Mouse (Mus musculus): ENCODE data around the gene Epb41. TPM values are rescaled to one million over a fixed set of nuclear protein-coding genes. Genes with fewer than 3 reads are reported as not detected.

The Epb41 gene
- polyA plus RNA-seq, 1 experiment from 2014 or later: 227 TPM

GRCm38 (mm10) chr4:132072156-132072555 is 3.0 kb downstream of the Epb41 start:
- 82% methylated on average over 3 of the region's 3 CpGs for WGBS
- H3K4me1 ChIP-seq: peaks cover 31% of the 10 kb centered on the region
- no peaks in the 10 kb centered on the region for H3K36me3 ChIP-seq
- no peaks in the 10 kb centered on the region for H3K9me3 ChIP-seq
- no peak overlapping the region for H3K9ac ChIP-seq (replicated peaks)
- H3K4me2 ChIP-seq (replicated peaks): no peak overlapping the region
- no peak overlapping the region for H3K27ac ChIP-seq (replicated peaks)
- ATAC-seq (ENCODE audit: low FRiP score, low read depth): no peak
- no peak overlapping the region for H3K4me3 ChIP-seq
- peaks cover 59% of the 10 kb centered on the region for H3K27me3 ChIP-seq

- H3K36me3 ChIP-seq: no peaks in the 10 kb centered on the region
- no peak for ATAC-seq (ENCODE audit: low FRiP score, low read depth)
- H3K27me3 ChIP-seq: peaks cover 59% of the 10 kb centered on the region
- no peak overlapping the region for H3K9ac ChIP-seq (replicated peaks)
- no peaks in the 10 kb centered on the region for H3K9me3 ChIP-seq
- peaks cover 28% of the 10 kb centered on the region for H3K4me1 ChIP-seq
- H3K4me2 ChIP-seq (replicated peaks): no peak overlapping the region
- H3K27ac ChIP-seq (replicated peaks): no peak overlapping the region
- WGBS: 94% methylated on average over 2 of the region's 2 CpGs
- H3K4me3 ChIP-seq: no peak overlapping the region
These were observed 3.4 kb downstream of the Epb41 start for GRCm38 (mm10) chr4:132071674-132072073.

- Histone ChIP-seq H3K9ac (replicated peaks) (no peak overlapping the region), H3K4me1 (peaks cover 5% of the 10 kb centered on the region), H3K27ac (replicated peaks) (no peak overlapping the region), H3K9me3 (no peaks in the 10 kb centered on the region), H3K36me3 (no peaks in the 10 kb centered on the region), H3K4me2 (replicated peaks) (no peak overlapping the region), H3K4me3 (no peak overlapping the region), H3K27me3 (peaks cover 25% of the 10 kb centered on the region)
- 89% methylated on average over 2 of the region's 2 CpGs for WGBS
- ATAC-seq (ENCODE audit: low FRiP score, low read depth): no peak
These were observed 7.2 kb downstream of the Epb41 start for GRCm38 (mm10) chr4:132067938-132068235.

GRCm38 (mm10) chr4:132067112-132067937 is 7.8 kb downstream of the Epb41 start:
- peaks cover 5% of the 10 kb centered on the region for H3K4me1 ChIP-seq
- no peak for ATAC-seq (ENCODE audit: low FRiP score, low read depth)
- no peak overlapping the region for H3K4me2 ChIP-seq (replicated peaks)
- peaks cover 20% of the 10 kb centered on the region for H3K27me3 ChIP-seq
- no peak overlapping the region for H3K27ac ChIP-seq (replicated peaks)
- H3K36me3 ChIP-seq: no peaks in the 10 kb centered on the region
- H3K9ac ChIP-seq (replicated peaks): no peak overlapping the region
- H3K4me3 ChIP-seq: no peak overlapping the region
- H3K9me3 ChIP-seq: no peaks in the 10 kb centered on the region
- 88% methylated on average over 14 of the region's 14 CpGs for WGBS

- no peak overlapping the region for H3K27ac ChIP-seq (replicated peaks)
- H3K4me1 ChIP-seq: peaks cover 5% of the 10 kb centered on the region
- no peak for ATAC-seq (ENCODE audit: low FRiP score, low read depth)
- H3K27me3 ChIP-seq: peaks cover 14% of the 10 kb centered on the region; the same call in 1 of the 2 replicates
- H3K9me3 ChIP-seq: no peaks in the 10 kb centered on the region
- H3K4me2 ChIP-seq (replicated peaks): no peak overlapping the region
- H3K9ac ChIP-seq (replicated peaks): no peak overlapping the region
- WGBS: 58% methylated on average over 10 of the region's 10 CpGs
- no peak overlapping the region for H3K4me3 ChIP-seq
- H3K36me3 ChIP-seq: no peaks in the 10 kb centered on the region
These were observed 8.9 kb downstream of the Epb41 start for GRCm38 (mm10) chr4:132066101-132066773.

- H3K4me1 ChIP-seq: peaks cover 5% of the 10 kb centered on the region
- H3K9me3 ChIP-seq: no peaks in the 10 kb centered on the region
- no peaks in the 10 kb centered on the region for H3K36me3 ChIP-seq
- no peak for ATAC-seq (ENCODE audit: low FRiP score, low read depth)
- WGBS: 74% methylated on average over 3 of the region's 3 CpGs
- peaks cover 7% of the 10 kb centered on the region; the same call in 1 of the 2 replicates for H3K27me3 ChIP-seq
- H3K27ac ChIP-seq (replicated peaks): no peak overlapping the region
- H3K4me2 ChIP-seq (replicated peaks): no peak overlapping the region
- no peak overlapping the region for H3K4me3 ChIP-seq
- no peak overlapping the region for H3K9ac ChIP-seq (replicated peaks)
These were observed 9.5 kb downstream of the Epb41 start for GRCm38 (mm10) chr4:132065578-132065977.

GRCm38 (mm10) chr4:132064550-132064949 is 10.6 kb downstream of the Epb41 start:
- ATAC-seq (ENCODE audit: low FRiP score, low read depth): no peak
- Histone ChIP-seq H3K4me1 (peaks cover 5% of the 10 kb centered on the region), H3K9me3 (no peaks in the 10 kb centered on the region), H3K4me2 (replicated peaks) (no peak overlapping the region), H3K4me3 (no peak overlapping the region), H3K36me3 (no peaks in the 10 kb centered on the region), H3K9ac (replicated peaks) (no peak overlapping the region), H3K27ac (replicated peaks) (no peak overlapping the region), H3K27me3 (0 out of 2 replicates have a peak, but pooled peaks cover 5% of the 10 kb centered on the region)
- WGBS: 86% methylated on average over 5 of the region's 5 CpGs

GRCm38 (mm10) chr4:132062934-132063884 is 11.9 kb downstream of the Epb41 start:
- ATAC-seq (ENCODE audit: low FRiP score, low read depth): no peak
- Histone ChIP-seq H3K4me1 (peaks cover 5% of the 10 kb centered on the region), H3K4me3 (no peak overlapping the region), H3K27me3 (0 out of 2 replicates have a peak, but pooled peaks cover 5% of the 10 kb centered on the region), H3K36me3 (no peaks in the 10 kb centered on the region), H3K9me3 (no peaks in the 10 kb centered on the region), H3K27ac (replicated peaks) (no peak overlapping the region), H3K9ac (replicated peaks) (no peak overlapping the region), H3K4me2 (replicated peaks) (no peak overlapping the region)
- WGBS: 68% methylated on average over 17 of the region's 17 CpGs

GRCm38 (mm10) chr4:132062289-132062688 is 12.8 kb downstream of the Epb41 start:
- H3K4me2 ChIP-seq (replicated peaks): no peak overlapping the region
- no peaks in the 10 kb centered on the region for H3K36me3 ChIP-seq
- no peak overlapping the region for H3K9ac ChIP-seq (replicated peaks)
- no peak for ATAC-seq (ENCODE audit: low FRiP score, low read depth)
- no peaks in the 10 kb centered on the region for H3K9me3 ChIP-seq
- H3K4me3 ChIP-seq: no peak overlapping the region
- H3K27ac ChIP-seq (replicated peaks): no peak overlapping the region
- peaks cover 5% of the 10 kb centered on the region; the same call in 1 of the 2 replicates for H3K27me3 ChIP-seq
- 85% methylated on average over 8 of the region's 8 CpGs for WGBS
- H3K4me1 ChIP-seq: peaks cover 5% of the 10 kb centered on the region

- Histone ChIP-seq H3K27me3 (no peaks in the 10 kb centered on the region; the same call in 1 of the 2 replicates), H3K36me3 (no peaks in the 10 kb centered on the region), H3K9ac (replicated peaks) (no peak overlapping the region), H3K27ac (replicated peaks) (no peak overlapping the region), H3K4me3 (no peak overlapping the region), H3K9me3 (no peaks in the 10 kb centered on the region), H3K4me2 (replicated peaks) (no peak overlapping the region), H3K4me1 (no peaks in the 10 kb centered on the region)
- no peak for ATAC-seq (ENCODE audit: low FRiP score, low read depth)
- 76% methylated on average over 17 of the region's 17 CpGs for WGBS
These were observed 14.9 kb downstream of the Epb41 start for GRCm38 (mm10) chr4:132060040-132060832.

GRCm38 (mm10) chr4:132059541-132059940 is 15.6 kb downstream of the Epb41 start:
- H3K9me3 ChIP-seq: no peaks in the 10 kb centered on the region
- 96% methylated on average over 2 of the region's 2 CpGs for WGBS
- H3K4me2 ChIP-seq (replicated peaks): no peak overlapping the region
- H3K27me3 ChIP-seq: no peaks in the 10 kb centered on the region; the same call in 1 of the 2 replicates
- no peak overlapping the region for H3K4me3 ChIP-seq
- H3K4me1 ChIP-seq: no peaks in the 10 kb centered on the region
- no peak for ATAC-seq (ENCODE audit: low FRiP score, low read depth)
- no peaks in the 10 kb centered on the region for H3K36me3 ChIP-seq
- H3K27ac ChIP-seq (replicated peaks): no peak overlapping the region
- no peak overlapping the region for H3K9ac ChIP-seq (replicated peaks)

Data from midbrain, embryonic 12.5 days (tissue).